Mouse (Mus musculus): ENCODE measurements around the gene Zbtb20.

Gene Zbtb20

DNA sequence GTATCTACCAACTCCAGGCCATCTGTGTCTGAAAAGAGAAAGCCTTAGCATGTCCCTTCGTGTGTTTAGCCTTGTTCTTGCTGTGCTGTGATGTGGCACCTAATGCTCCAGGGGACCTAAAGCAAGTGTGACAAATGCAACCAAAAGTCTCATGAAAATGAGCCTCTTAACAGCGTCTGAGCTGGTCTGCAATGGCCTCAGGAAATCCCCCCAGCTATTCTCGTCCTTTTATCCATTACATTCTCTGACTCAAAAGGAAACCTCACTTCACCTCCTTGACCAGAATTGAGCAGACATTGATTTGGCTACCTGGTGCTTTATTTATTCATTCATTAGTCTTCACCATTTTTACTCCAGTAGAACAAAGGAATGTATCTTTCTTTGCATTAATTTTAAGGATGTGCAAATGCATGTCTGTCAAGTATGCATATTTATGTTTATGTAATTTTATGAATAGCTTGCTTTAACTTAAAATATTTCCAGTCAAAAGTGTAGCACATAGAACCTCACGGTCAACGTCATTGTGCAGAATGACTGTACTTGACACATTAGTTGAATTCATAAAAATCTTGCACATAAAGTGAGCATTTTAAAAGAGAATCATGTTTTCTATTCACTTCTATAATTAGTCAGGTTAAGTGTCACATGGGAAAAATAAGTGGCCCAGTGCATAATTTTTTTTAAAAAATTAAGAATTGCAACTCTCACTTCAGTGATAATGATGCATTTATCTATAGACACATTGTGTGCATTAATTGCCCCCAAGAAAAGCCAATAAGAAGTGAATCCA is 618.1 kb downstream of the Zbtb20 start:
- no peak for DNase-seq (ENCODE audit: low spot score)

GRCm38 (mm10) chr16:43495175-43495818 is 619.6 kb downstream of the Zbtb20 start:
- no peak for DNase-seq (ENCODE audit: low spot score)

DNA sequence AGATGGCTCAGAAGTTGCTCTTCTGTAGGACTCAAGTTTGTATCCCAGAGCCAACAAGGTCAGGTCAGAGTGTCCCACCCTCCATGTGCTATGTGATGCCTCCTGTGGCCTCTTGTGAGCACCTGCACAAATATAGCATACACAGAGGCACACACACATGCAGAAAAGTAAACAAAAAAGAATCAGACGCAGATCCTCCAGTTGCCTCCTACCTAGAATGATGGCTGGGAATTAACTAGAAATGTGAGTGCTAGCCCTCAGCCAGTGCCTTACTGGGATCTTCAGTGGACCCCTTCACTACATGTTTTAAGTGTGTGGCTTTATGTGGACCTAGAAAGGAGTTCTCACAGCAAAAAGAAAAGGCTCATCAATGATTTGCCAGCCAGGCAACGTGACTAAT is 621.4 kb downstream of the Zbtb20 start:
- DNase-seq (ENCODE audit: low spot score), result no peak

- no peak for DNase-seq (ENCODE audit: low spot score)
These were observed 624.6 kb downstream of the Zbtb20 start for GRCm38 (mm10) chr16:43500132-43500853.

DNA sequence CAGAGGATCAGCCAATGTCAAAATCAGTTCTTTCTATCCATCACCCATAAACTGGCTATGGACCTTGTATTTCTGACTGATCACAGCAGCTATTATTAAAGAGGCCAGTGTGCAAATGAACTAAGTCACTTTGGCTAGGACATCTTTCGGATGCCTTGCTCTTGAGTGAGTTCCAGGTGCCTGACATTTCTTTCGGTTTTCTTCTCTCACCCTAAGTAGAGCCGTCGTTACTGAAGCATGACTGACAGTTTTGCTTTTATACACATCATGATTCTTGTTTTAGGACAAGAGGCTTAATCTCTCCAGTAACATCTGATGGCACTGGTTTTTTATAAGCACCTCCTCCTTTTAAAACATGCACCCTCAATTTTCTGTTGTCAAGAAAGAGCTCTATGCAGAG is 625.6 kb downstream of the Zbtb20 start:
- DNase-seq (ENCODE audit: low spot score), result no peak

DNA sequence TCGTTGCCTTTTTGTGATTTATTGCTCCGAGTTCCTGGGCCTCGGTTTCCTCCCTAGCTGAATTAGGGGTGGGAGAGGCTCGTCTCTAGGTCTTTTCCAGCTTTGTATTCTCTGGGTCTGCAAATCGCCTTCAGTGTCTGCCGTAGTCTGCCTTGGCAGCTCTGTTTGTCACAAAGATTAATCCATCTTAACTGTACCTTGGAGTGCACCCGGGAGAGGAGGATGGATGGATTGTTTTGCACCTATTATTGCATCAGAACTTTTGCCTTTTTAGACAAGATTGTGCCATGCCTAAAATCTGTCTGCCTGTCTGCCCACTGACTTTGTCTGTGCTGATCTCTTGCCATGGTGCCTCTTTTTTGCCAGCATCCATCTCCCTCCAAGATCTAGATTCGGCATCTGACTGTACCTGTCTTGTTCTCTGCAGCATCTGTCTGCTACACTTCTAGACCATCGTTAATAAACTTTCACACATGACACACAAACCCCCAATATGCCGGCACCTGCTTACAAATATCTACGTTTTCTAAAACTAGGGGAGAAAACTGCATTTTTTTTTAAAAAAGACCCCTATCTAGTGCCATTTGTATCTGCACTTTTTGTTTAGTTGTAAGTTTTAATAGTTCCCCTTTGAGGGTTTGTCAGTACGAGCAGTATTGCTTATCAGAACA is 626.8 kb downstream of the Zbtb20 start:
- DNase-seq (ENCODE audit: low spot score), result no peak

- no peak for DNase-seq (ENCODE audit: low spot score)
These were observed 627.4 kb downstream of the Zbtb20 start for GRCm38 (mm10) chr16:43503010-43503635.

DNA sequence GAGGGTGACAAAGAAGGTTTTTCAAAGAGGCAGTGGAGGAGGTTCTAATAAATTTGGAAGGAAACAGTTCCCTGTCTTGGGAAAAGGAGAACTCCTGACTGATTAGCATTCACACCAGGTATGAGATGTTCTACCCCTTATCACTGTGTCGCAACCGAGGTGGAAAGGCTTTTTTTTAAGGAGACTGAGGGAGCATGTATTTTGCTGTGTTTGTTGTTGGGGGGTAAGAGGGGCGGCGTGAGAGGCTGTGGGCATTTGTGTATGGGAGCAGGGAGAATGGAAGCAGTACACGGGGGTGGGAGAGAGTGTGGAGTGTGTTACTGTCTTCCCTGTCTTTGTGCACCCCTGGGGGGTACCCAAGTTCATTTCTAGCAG is 627.9 kb downstream of the Zbtb20 start:
- no peak for DNase-seq (ENCODE audit: low spot score)

DNA sequence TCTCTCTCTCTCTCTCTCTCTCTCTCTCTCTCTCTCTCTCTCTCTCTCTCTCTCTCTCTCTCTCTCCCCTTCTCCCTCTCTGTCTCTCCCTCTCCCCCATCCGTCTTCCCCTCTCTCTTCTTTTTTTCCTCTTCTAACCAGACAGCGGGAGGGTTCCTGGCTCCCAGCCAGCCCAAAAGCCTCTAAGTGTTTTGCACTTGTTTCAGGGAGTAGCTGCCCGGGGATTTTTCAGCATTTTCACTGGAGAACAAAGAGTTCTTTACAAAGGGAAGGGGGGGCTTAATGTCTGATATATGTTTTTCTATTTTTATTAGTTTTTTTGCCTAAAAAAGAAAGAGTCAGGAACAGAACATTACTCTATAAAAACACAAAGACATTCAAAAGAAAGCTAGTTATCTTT is 628.5 kb downstream of the Zbtb20 start:
- peak; percentile 60 for DNase-seq (ENCODE audit: low spot score)

DNA sequence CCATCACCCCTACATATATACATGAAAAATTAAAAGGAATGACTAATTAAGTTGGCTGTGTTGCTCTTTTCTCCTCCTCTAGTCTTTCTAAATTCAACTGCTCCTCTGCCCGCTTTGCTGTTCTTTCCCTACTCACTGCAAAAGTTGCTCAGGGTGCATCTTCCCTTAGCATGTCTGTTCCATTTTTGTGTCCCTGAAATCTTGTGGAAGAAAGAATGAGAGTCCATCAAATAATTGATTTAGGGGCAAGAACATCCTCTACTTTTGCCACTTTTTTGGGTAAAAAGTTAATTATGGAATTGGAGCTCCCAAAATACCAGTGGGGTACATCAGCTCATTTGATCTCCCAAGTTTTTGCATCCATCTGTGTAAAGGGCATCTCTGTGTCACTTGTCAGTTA is 628.9 kb downstream of the Zbtb20 start:
- DNase-seq (ENCODE audit: low spot score), result no peak

- DNase-seq (ENCODE audit: low spot score), result no peak
These were observed 629.8 kb downstream of the Zbtb20 start for GRCm38 (mm10) chr16:43505314-43505950.

DNA sequence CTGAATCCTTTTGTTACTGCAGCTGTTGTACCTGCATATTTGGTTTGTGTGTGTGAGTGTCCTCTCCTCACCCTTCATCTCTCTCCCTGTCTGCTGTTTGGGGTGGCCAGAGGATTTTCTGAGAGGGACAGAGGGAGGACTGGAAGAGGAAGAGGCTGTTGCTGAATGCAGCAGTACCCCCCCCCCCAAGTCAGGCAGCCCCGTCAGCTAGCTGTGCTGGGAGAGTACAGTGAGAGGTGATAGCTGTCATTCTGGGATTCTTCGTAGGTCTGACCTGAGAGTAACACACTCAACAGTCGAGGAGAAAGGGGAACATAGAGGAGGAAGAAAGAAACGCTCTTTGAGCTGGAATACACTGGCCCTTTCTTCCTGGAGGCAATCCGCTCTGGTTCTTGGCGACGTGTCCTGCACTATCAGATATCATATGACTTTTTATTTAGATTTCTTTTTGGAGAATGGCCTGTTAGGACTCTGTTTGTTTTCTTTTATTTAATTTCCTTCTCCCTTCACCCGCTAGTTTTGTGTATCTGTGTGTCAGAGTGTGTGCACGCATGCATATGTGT is 630.6 kb downstream of the Zbtb20 start:
- no peak for DNase-seq (ENCODE audit: low spot score)

GRCm38 (mm10) chr16:43506771-43507405 is 631.2 kb downstream of the Zbtb20 start:
- DNase-seq (ENCODE audit: low spot score), result no peak

GRCm38 (mm10) chr16:43508166-43508998 is 632.7 kb downstream of the Zbtb20 start:
- DNase-seq (ENCODE audit: low spot score), result no peak

DNA sequence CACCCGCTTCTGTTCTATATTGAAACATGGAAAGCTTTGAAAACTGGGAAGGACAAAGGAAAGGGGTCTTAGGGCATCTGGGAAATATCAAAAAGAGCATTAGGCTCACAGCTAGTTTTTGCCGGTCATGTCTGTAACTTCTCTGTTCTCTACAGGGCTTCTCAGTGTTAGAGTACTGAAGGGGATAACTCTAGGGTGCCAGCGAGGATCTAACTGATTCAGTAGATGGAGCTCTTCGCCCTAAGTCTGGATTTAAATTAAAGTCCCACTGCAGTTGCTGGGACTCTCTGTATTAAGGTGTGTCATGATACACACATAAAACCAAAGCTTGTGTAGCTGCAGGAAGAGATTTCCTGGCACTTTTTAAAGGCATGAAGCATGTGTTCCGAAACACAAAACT is 634.8 kb downstream of the Zbtb20 start:
- no peak for DNase-seq (ENCODE audit: low spot score)

- no peak for DNase-seq (ENCODE audit: low spot score)
These were observed 635.9 kb downstream of the Zbtb20 start for GRCm38 (mm10) chr16:43511531-43511930.

DNA sequence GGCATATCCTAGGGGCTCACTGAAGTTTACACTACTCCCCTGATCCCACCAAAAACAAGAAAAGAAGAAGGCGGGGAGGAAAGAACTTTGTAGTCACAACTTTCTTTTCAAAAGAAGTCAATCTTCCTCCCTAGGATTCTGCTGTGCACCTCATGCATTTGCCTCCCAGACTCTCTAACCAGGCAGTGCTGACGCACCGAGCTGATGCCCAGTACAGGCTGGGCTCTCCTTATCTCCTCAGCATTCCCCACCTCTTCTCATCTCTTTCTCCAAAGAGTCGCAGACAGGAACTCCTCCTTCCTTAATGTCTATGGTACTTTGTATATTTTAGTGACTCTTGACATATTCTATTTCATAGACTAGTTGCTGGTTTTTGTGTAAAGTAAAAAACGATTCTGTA is 638.3 kb downstream of the Zbtb20 start:
- DNase-seq (ENCODE audit: low spot score), result no peak

GRCm38 (mm10) chr16:43515538-43515937 is 639.9 kb downstream of the Zbtb20 start:
- no peak for DNase-seq (ENCODE audit: low spot score)

GRCm38 (mm10) chr16:43520274-43520673 is 644.6 kb downstream of the Zbtb20 start:
- no peak for DNase-seq (ENCODE audit: low spot score)

GRCm38 (mm10) chr16:43522482-43522881 is 646.8 kb downstream of the Zbtb20 start:
- DNase-seq (ENCODE audit: low spot score), result no peak

Data from ovary, postnatal 10 days (tissue).